Mouse (Mus musculus): Measurements from ENCODE around the gene Itgb7. TPM values are rescaled to one million over a fixed set of nuclear protein-coding genes. Genes with fewer than 3 reads are reported as not detected.

Gene Itgb7
- polyA plus RNA-seq, 1 experiment from 2014 or later = 3.3 TPM

Other genes with a start within 250 kb of the Itgb7 start
- 38.6 and 86.0 TPM in 2 replicates for gene Krt8, start 227.5 kb downstream of the Itgb7 start, polyA plus RNA-seq (2015; fragmentation: Nextera tagmentation; extraction: Ambion mirVana)
- gene Krt18, start 203.8 kb downstream of the Itgb7 start, polyA plus RNA-seq (2015; fragmentation: Nextera tagmentation; extraction: Ambion mirVana) = 36.0 and 58.9 TPM in 2 replicates
- gene Eif4b, start 158.2 kb downstream of the Itgb7 start, polyA plus RNA-seq (2015; fragmentation: Nextera tagmentation; extraction: Ambion mirVana) = 120 and 129 TPM in 2 replicates
- 40.1 and 49.3 TPM in 2 replicates for gene Tns2, start 131.5 kb downstream of the Itgb7 start, polyA plus RNA-seq (2015; fragmentation: Nextera tagmentation; extraction: Ambion mirVana)
- 20.4 and 21.6 TPM in 2 replicates for gene Spryd3, start 95.7 kb downstream of the Itgb7 start, polyA plus RNA-seq (2015; fragmentation: Nextera tagmentation; extraction: Ambion mirVana)
- gene Igfbp6, start 87.6 kb downstream of the Itgb7 start, polyA plus RNA-seq (2015; fragmentation: Nextera tagmentation; extraction: Ambion mirVana) = 1.1 and 1.9 TPM in 2 replicates
- gene Soat2, start 81.4 kb downstream of the Itgb7 start, polyA plus RNA-seq (2015; fragmentation: Nextera tagmentation; extraction: Ambion mirVana) = 0.88 TPM in 1 of 2 replicates, not detected in the other
- gene Zfp740, start 28.7 kb downstream of the Itgb7 start, polyA plus RNA-seq (2015; fragmentation: Nextera tagmentation; extraction: Ambion mirVana) = 82.4 and 86.3 TPM in 2 replicates
- gene Csad, start 27.2 kb downstream of the Itgb7 start, polyA plus RNA-seq (2015; fragmentation: Nextera tagmentation; extraction: Ambion mirVana) = 89.6 and 102 TPM in 2 replicates
- gene Rarg, start 25.6 kb upstream of the Itgb7 start, polyA plus RNA-seq (2015; fragmentation: Nextera tagmentation; extraction: Ambion mirVana) = 135 and 143 TPM in 2 replicates
- gene Gm9918, start 38.6 kb upstream of the Itgb7 start, polyA plus RNA-seq (2015; fragmentation: Nextera tagmentation; extraction: Ambion mirVana) = 1.9 and 2.3 TPM in 2 replicates
- 60.3 and 67.3 TPM in 2 replicates for gene Mfsd5, start 47.5 kb upstream of the Itgb7 start, polyA plus RNA-seq (2015; fragmentation: Nextera tagmentation; extraction: Ambion mirVana)
- 25.3 and 26.4 TPM in 2 replicates for gene Espl1, start 64.3 kb upstream of the Itgb7 start, polyA plus RNA-seq (2015; fragmentation: Nextera tagmentation; extraction: Ambion mirVana)
- gene Pfdn5, start 94.2 kb upstream of the Itgb7 start, polyA plus RNA-seq (2015; fragmentation: Nextera tagmentation; extraction: Ambion mirVana) = 458 and 502 TPM in 2 replicates
- 109 TPM in 2 replicates for gene Myg1, start 99.8 kb upstream of the Itgb7 start, polyA plus RNA-seq (2015; fragmentation: Nextera tagmentation; extraction: Ambion mirVana)
- gene Aaas, start 118.8 kb upstream of the Itgb7 start, polyA plus RNA-seq (2015; fragmentation: Nextera tagmentation; extraction: Ambion mirVana) = 72.9 and 80.6 TPM in 2 replicates
- gene Sp7, start 135.2 kb upstream of the Itgb7 start, polyA plus RNA-seq (2015; fragmentation: Nextera tagmentation; extraction: Ambion mirVana) = 24.1 and 32.7 TPM in 2 replicates
- gene Sp1, start 174.2 kb upstream of the Itgb7 start, polyA plus RNA-seq (2015; fragmentation: Nextera tagmentation; extraction: Ambion mirVana) = 12.3 and 14.1 TPM in 2 replicates
- gene Amhr2, start 213.4 kb upstream of the Itgb7 start, polyA plus RNA-seq (2015; fragmentation: Nextera tagmentation; extraction: Ambion mirVana) = not detected in 2 replicates
- gene Prr13, start 227.1 kb upstream of the Itgb7 start, polyA plus RNA-seq (2015; fragmentation: Nextera tagmentation; extraction: Ambion mirVana) = 74.8 and 79.2 TPM in 2 replicates
- 262 and 269 TPM in 2 replicates for gene Pcbp2, start 238.6 kb upstream of the Itgb7 start, polyA plus RNA-seq (2015; fragmentation: Nextera tagmentation; extraction: Ambion mirVana)

Measured in embryonic facial prominence, embryonic 13.5 days (tissue).